Mouse (Mus musculus) cerebellum, adult 2 months (tissue): ENCODE measurements around the gene Gps2. TPM values are rescaled to one million over a fixed set of nuclear protein-coding genes. Genes with fewer than 3 reads are reported as not detected.

Experiments used
- DNase-seq, 2 experiments: peaks; one replicate each; pipeline ENCODE4 v3.0.0; 2021
- H3K27ac ChIP-seq: fragments of 200-500 bp; 2 replicates; pipeline ENCODE4 v1.5.1; 2012; ENCODE audit warnings: low read length, control low read depth, inconsistent platforms; ENCODE audit not compliant: insufficient read depth
- H3K27me3 ChIP-seq: fragments of 200-500 bp; 2 replicates; pipeline ENCODE4 v1.6.1; 2012; ENCODE audit warnings: inconsistent platforms, mild to moderate bottlenecking, low read length, moderate library complexity; ENCODE audit not compliant: control insufficient read depth, insufficient read depth
- H3K4me1 ChIP-seq: fragments of 200-500 bp; 2 replicates; pipeline ENCODE4 v1.6.1; 2011; ENCODE audit warnings: low read length; ENCODE audit not compliant: control insufficient read depth, insufficient read depth
- H3K4me3 ChIP-seq: fragments of 200-500 bp; replicated peaks from 2 replicates; pipeline ENCODE3; 2011; ENCODE audit warnings: mild to moderate bottlenecking, low read depth, low read length, control low read depth; ENCODE audit not compliant: insufficient read depth
- CTCF ChIP-seq: fragments of 200-500 bp; IDR thresholded peaks from 2 replicates; pipeline ENCODE4 v1.5.1; 2011; ENCODE audit warnings: low read depth, mild to moderate bottlenecking, control low read depth, low read length, moderate library complexity, borderline replicate concordance; ENCODE audit not compliant: insufficient read depth
- POLR2A ChIP-seq: fragments of 200-500 bp; IDR thresholded peaks from 2 replicates; pipeline ENCODE4 v1.6.1; 2011; ENCODE audit warnings: low read length, control low read depth, borderline replicate concordance; ENCODE audit not compliant: insufficient read depth
- WGBS: fragments of 180-500 bp; shearing (Covaris S2); methylation state at CpG from one replicate; pipeline ENCODE4 v1.1.7; 2018; 5-methylcytosine and 5-hydroxymethylcytosine counted together
- polyA plus RNA-seq: library from polyadenylated mRNA; depleted of rRNA; stranded (reverse); fragments of >200 nt; gene quantifications from 2 replicates; pipeline ENCODE4 v1.2.3, GENCODE M21; 2012

Gps2 gene
- polyA plus RNA-seq, 1 experiment, result 78.9 TPM

- no peaks in the 10 kb centered on the region for H3K27me3 ChIP-seq
- H3K27ac ChIP-seq, result no peak overlapping the region
- H3K4me1 ChIP-seq, result no peaks in the 10 kb centered on the region
- H3K4me3 ChIP-seq, result peak overlapping the region; percentile 57
- 60% methylated on average over 21 of the region's 21 CpGs for WGBS
- no peak for DNase-seq
- no peak for TF ChIP-seq POLR2A
- no peak for TF ChIP-seq CTCF
Observed at GRCm38 (mm10) chr11:69881787-69882670, 31.7 kb upstream of the Gps2 start.

GRCm38 (mm10) chr11:69883066-69883465, 30.6 kb upstream of the Gps2 start:
- H3K4me3 ChIP-seq, result no peak overlapping the region
- H3K27ac ChIP-seq, result no peak overlapping the region
- TF ChIP-seq CTCF (peak; percentile 40; the same call in 1 of the 2 replicates), POLR2A (no peak)
- 67% methylated on average over 4 of the region's 4 CpGs for WGBS
- H3K4me1 ChIP-seq, result no peaks in the 10 kb centered on the region
- no peak for DNase-seq
- H3K27me3 ChIP-seq, result no peaks in the 10 kb centered on the region

- WGBS, result 85% methylated on average over 8 of the region's 8 CpGs
- Histone ChIP-seq H3K27me3 (no peaks in the 10 kb centered on the region), H3K27ac (no peak overlapping the region), H3K4me3 (no peak overlapping the region), H3K4me1 (no peaks in the 10 kb centered on the region)
- no peak for TF ChIP-seq CTCF
- no peak for TF ChIP-seq POLR2A
- DNase-seq, result no peak
Observed at GRCm38 (mm10) chr11:69883527-69884151, 30.0 kb upstream of the Gps2 start.

- WGBS, result 76% methylated on average over 9 of the region's 9 CpGs
- no peak overlapping the region for H3K27ac ChIP-seq
- TF ChIP-seq CTCF, result no peak
- TF ChIP-seq POLR2A, result no peak
- H3K4me1 ChIP-seq, result no peaks in the 10 kb centered on the region
- no peak overlapping the region for H3K4me3 ChIP-seq
- H3K27me3 ChIP-seq, result no peaks in the 10 kb centered on the region
- no peak for DNase-seq
Observed at GRCm38 (mm10) chr11:69884240-69884639, 29.4 kb upstream of the Gps2 start.

GRCm38 (mm10) chr11:69884663-69885062, 29.0 kb upstream of the Gps2 start:
- no peak for TF ChIP-seq CTCF
- no peak for TF ChIP-seq POLR2A
- Histone ChIP-seq H3K27ac (no peak overlapping the region), H3K4me3 (no peak overlapping the region), H3K4me1 (no peaks in the 10 kb centered on the region), H3K27me3 (no peaks in the 10 kb centered on the region)
- WGBS, result 81% methylated on average over 8 of the region's 8 CpGs
- DNase-seq, result no peak

- no peak overlapping the region for H3K27ac ChIP-seq
- TF ChIP-seq CTCF, result no peak
- no peak for TF ChIP-seq POLR2A
- WGBS, result 71% methylated on average over 8 of the region's 8 CpGs
- DNase-seq, result no peak
- H3K27me3 ChIP-seq, result no peaks in the 10 kb centered on the region
- H3K4me3 ChIP-seq, result no peak overlapping the region
- no peaks in the 10 kb centered on the region for H3K4me1 ChIP-seq
Observed at GRCm38 (mm10) chr11:69886907-69887635, 26.6 kb upstream of the Gps2 start.

GRCm38 (mm10) chr11:69891482-69891881, 22.2 kb upstream of the Gps2 start:
- Histone ChIP-seq H3K4me3 (no peak overlapping the region), H3K4me1 (no peaks in the 10 kb centered on the region), H3K27me3 (no peaks in the 10 kb centered on the region), H3K27ac (no peak overlapping the region)
- DNase-seq, result no peak
- TF ChIP-seq POLR2A (no peak), CTCF (no peak)
- WGBS, result 36% methylated on average over 4 of the region's 4 CpGs

- no peak for DNase-seq
- TF ChIP-seq CTCF (no peak), POLR2A (no peak)
- Histone ChIP-seq H3K27ac (no peak overlapping the region), H3K4me3 (no peak overlapping the region), H3K27me3 (no peaks in the 10 kb centered on the region), H3K4me1 (no peaks in the 10 kb centered on the region)
- WGBS, result 90% methylated on average over 5 of the region's 5 CpGs
Observed at GRCm38 (mm10) chr11:69894671-69895070, 19.0 kb upstream of the Gps2 start.
